Mouse (Mus musculus): ENCODE data around the gene Prkaa2. TPM values are rescaled to one million over a fixed set of nuclear protein-coding genes. Genes with fewer than 3 reads are reported as not detected.

Prkaa2 gene
- polyA plus RNA-seq, 1 experiment from 2014 or later: 5.0 TPM

DNA sequence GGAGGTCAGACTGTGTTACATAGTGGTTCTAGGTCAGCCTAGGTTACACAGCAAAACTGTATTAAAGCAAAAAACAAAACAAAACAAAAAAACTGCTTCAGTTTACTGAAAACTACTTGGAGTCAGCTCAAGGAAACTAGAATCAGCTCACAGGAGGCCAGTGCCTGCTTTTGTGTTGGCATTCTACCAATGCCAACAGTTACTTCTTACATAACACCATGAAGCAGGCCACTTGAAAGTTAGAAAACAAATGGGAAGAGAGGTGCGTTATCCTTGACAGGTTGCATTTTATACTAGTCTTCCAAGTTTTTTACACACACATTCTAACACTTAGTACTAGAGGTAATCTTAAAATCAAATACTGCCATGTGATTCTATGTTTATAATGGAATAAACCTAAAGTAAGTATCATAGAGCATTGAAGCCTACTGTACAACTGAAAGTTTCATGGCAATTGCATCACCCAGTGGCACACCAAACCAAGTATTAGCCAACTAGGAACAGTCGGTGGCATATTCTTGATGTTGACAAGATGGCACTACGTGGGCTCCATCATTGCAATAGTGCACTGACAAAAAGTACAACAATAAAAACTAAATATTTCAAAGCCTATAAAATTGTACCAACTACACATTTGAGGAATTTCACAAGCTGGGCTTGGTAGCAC is 37.8 kb downstream of the Prkaa2 start:
- Histone ChIP-seq H3K4me3 (ENCODE audit: low read depth, low read length) (no peak overlapping the region), H3K9me3 (ENCODE audit: control insufficient read depth, low read length) (no peaks in the 10 kb centered on the region), H3K27me3 (ENCODE audit: control insufficient read depth, insufficient read depth, low read length) (no peaks in the 10 kb centered on the region), H3K27ac (ENCODE audit: low read depth, low read length) (no peak overlapping the region), H3K36me3 (ENCODE audit: control insufficient read depth, insufficient read depth, low read length) (no peaks in the 10 kb centered on the region), H3K4me2 (ENCODE audit: low read depth) (no peak overlapping the region), H3K9ac (ENCODE audit: low read length) (no peak overlapping the region), H3K4me1 (ENCODE audit: control insufficient read depth, insufficient read depth, low read length) (no peaks in the 10 kb centered on the region)
- ATAC-seq (ENCODE audit: insufficient read depth, low FRiP score, low TSS enrichment) (no peak), DNase-seq (ENCODE audit: low spot score) (no peak)
- WGBS: 93% methylated on average over 3 of the region's 3 CpGs

DNA sequence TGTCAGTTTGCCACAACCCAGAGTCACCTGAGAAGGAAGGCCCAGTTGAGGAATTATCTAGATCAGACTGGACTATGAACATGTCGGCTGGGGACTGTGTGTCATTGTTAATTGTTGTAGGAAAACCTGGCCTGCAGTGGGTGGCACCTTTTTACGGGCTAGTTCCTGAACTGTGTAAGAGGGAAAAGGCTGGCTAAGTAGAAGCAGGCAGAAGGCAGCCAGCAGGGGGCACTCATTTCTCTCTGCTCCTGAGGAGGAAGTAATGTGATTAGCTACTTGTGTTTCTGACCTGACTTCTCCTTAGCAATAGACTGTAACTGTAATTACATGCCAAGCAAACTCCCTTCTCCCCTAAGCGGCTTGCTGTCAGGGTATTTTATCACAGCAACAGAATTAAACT is 38.7 kb downstream of the Prkaa2 start:
- 40% methylated on average over 3 of the region's 3 CpGs for WGBS
- ATAC-seq (ENCODE audit: insufficient read depth, low FRiP score, low TSS enrichment) (no peak), DNase-seq (ENCODE audit: low spot score) (peak; percentile 64)
- no peaks in the 10 kb centered on the region for H3K36me3 ChIP-seq (ENCODE audit: control insufficient read depth, insufficient read depth, low read length)
- no peak overlapping the region for H3K9ac ChIP-seq (ENCODE audit: low read length)
- H3K9me3 ChIP-seq (ENCODE audit: control insufficient read depth, low read length): no peaks in the 10 kb centered on the region
- no peak overlapping the region for H3K27ac ChIP-seq (ENCODE audit: low read depth, low read length)
- H3K4me1 ChIP-seq (ENCODE audit: control insufficient read depth, insufficient read depth, low read length): no peaks in the 10 kb centered on the region
- no peak overlapping the region for H3K4me3 ChIP-seq (ENCODE audit: low read depth, low read length)
- no peaks in the 10 kb centered on the region for H3K27me3 ChIP-seq (ENCODE audit: control insufficient read depth, insufficient read depth, low read length)
- H3K4me2 ChIP-seq (ENCODE audit: low read depth): no peak overlapping the region

DNA sequence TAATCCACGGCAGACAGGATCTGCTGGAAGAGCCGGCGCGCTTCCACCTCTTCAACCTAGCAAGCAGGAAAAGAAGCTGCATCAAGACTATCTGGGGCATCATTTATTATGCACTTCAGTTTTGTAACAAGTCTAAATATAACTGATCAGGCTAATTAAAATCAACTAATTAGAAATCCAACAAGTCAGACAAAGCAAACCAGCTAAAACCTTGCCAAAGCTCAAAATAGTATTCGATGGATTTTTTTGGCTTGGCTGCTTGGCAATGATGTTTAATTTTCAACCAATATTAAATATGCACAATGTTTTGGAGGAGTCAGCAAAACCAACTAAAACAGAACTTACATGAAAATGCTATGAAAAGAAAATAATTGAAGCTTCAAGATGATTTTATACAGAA is 58.4 kb downstream of the Prkaa2 start:
- Histone ChIP-seq H3K9me3 (ENCODE audit: control insufficient read depth, low read length) (no peaks in the 10 kb centered on the region), H3K27me3 (ENCODE audit: control insufficient read depth, insufficient read depth, low read length) (no peaks in the 10 kb centered on the region), H3K9ac (ENCODE audit: low read length) (no peak overlapping the region), H3K4me1 (ENCODE audit: control insufficient read depth, insufficient read depth, low read length) (no peaks in the 10 kb centered on the region), H3K4me3 (ENCODE audit: low read depth, low read length) (no peak overlapping the region), H3K4me2 (ENCODE audit: low read depth) (no peak overlapping the region), H3K27ac (ENCODE audit: low read depth, low read length) (no peak overlapping the region), H3K36me3 (ENCODE audit: control insufficient read depth, insufficient read depth, low read length) (no peaks in the 10 kb centered on the region)
- DNase-seq (ENCODE audit: low spot score): no peak
- WGBS: 95% methylated on average over 5 of the region's 5 CpGs
- no peak for ATAC-seq (ENCODE audit: insufficient read depth, low FRiP score, low TSS enrichment)

DNA sequence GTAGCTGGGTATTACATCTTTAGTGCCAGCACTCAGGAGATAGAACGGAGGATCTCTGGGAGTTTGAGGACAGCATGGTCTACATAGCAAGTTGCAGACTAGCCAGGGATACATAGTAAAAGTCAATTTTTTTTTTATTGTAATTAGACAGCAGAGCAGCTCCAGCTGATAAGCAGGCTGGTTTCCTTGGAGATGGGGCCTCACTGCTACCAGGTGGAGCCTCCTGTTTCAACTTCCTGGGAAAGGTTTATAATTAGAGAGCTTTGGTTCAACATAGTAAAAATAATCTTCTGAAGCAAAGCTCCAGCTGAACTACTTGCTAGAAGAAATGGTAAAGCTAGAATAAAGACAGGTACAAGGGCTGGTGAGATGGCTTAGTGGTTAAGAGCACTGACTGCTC is 59.6 kb downstream of the Prkaa2 start:
- H3K4me3 ChIP-seq (ENCODE audit: low read depth, low read length): no peak overlapping the region
- H3K27ac ChIP-seq (ENCODE audit: low read depth, low read length): no peak overlapping the region
- H3K36me3 ChIP-seq (ENCODE audit: control insufficient read depth, insufficient read depth, low read length): no peaks in the 10 kb centered on the region
- no peaks in the 10 kb centered on the region for H3K27me3 ChIP-seq (ENCODE audit: control insufficient read depth, insufficient read depth, low read length)
- no peak overlapping the region for H3K9ac ChIP-seq (ENCODE audit: low read length)
- no peaks in the 10 kb centered on the region for H3K9me3 ChIP-seq (ENCODE audit: control insufficient read depth, low read length)
- ATAC-seq (ENCODE audit: insufficient read depth, low FRiP score, low TSS enrichment): no peak
- H3K4me1 ChIP-seq (ENCODE audit: control insufficient read depth, insufficient read depth, low read length): no peaks in the 10 kb centered on the region
- no peak for DNase-seq (ENCODE audit: low spot score)
- WGBS: 88% methylated on average over 1 of the region's 1 CpGs
- H3K4me2 ChIP-seq (ENCODE audit: low read depth): no peak overlapping the region

DNA sequence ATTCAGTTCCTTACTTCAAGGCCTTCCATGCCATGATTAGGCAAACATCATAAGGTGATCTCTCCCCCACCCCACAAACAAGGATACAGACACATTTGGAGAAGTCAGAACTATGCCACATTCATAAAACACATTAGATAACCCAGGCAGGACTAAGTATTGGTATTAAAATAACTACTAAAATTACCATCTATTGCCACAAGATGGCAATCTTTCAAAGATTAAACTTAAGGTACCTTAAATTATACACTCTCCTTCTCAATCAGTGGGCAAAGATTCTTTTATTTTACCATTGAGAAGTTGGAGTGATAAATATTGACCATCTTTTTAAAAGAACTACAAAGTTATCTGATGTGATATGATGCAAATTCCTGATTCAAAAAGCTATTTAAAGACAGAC is 75.4 kb downstream of the Prkaa2 start:
- H3K36me3 ChIP-seq (ENCODE audit: control insufficient read depth, insufficient read depth, low read length): no peaks in the 10 kb centered on the region
- no peak for DNase-seq (ENCODE audit: low spot score)
- no peak overlapping the region for H3K27ac ChIP-seq (ENCODE audit: low read depth, low read length)
- H3K4me3 ChIP-seq (ENCODE audit: low read depth, low read length): no peak overlapping the region
- H3K27me3 ChIP-seq (ENCODE audit: control insufficient read depth, insufficient read depth, low read length): no peaks in the 10 kb centered on the region
- no peaks in the 10 kb centered on the region for H3K4me1 ChIP-seq (ENCODE audit: control insufficient read depth, insufficient read depth, low read length)
- no peak overlapping the region for H3K4me2 ChIP-seq (ENCODE audit: low read depth)
- H3K9me3 ChIP-seq (ENCODE audit: control insufficient read depth, low read length): no peaks in the 10 kb centered on the region
- ATAC-seq (ENCODE audit: insufficient read depth, low FRiP score, low TSS enrichment): no peak
- H3K9ac ChIP-seq (ENCODE audit: low read length): no peak overlapping the region

DNA sequence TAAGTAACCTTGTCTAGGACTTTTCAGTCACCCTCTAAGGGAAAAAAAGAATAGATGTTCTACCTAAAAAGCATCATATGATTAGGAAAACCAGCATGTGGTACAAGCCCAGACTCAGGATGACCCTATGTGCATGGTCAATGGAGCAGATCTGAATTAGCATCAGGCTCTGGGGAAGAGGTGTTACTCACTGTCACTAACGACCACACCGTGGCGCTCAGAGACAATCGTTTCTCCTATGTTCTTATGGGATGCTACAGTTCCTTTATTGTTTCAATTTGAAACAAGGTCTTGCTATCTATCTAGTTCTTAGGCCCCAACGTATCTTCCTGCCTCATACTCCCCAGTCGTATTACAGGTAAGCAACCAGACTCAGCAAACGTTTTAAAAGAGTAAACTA is 76.5 kb downstream of the Prkaa2 start:
- WGBS: 59% methylated on average over 7 of the region's 7 CpGs
- DNase-seq (ENCODE audit: low spot score): peak; percentile 12

DNA sequence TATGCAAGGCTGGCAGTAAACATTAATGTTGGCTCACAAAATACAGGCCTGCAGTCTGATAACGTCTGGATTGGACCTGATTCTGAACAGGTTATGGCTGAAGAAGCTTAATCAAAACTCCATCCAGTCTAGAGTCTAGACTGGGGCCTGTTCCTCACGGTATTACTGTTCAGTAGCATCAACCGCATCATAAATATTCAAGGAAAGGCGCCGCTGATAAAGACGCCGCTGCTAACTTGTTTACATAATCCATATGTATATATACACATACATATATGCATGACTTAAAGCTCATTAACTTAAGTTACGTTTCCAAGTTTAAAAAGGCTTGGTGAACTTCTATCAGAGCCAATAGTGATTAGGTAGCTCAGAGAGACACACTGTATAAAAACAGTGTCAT is 78.6 kb downstream of the Prkaa2 start:
- H3K9ac ChIP-seq (ENCODE audit: low read length): no peak overlapping the region
- WGBS: 87% methylated on average over 8 of the region's 8 CpGs
- no peaks in the 10 kb centered on the region for H3K36me3 ChIP-seq (ENCODE audit: control insufficient read depth, insufficient read depth, low read length)
- H3K27me3 ChIP-seq (ENCODE audit: control insufficient read depth, insufficient read depth, low read length): no peaks in the 10 kb centered on the region
- no peak overlapping the region for H3K4me3 ChIP-seq (ENCODE audit: low read depth, low read length)
- DNase-seq (ENCODE audit: low spot score) (no peak), ATAC-seq (ENCODE audit: insufficient read depth, low FRiP score, low TSS enrichment) (no peak)
- H3K4me2 ChIP-seq (ENCODE audit: low read depth): no peak overlapping the region
- H3K27ac ChIP-seq (ENCODE audit: low read depth, low read length): no peak overlapping the region
- H3K4me1 ChIP-seq (ENCODE audit: control insufficient read depth, insufficient read depth, low read length): no peaks in the 10 kb centered on the region
- no peaks in the 10 kb centered on the region for H3K9me3 ChIP-seq (ENCODE audit: control insufficient read depth, low read length)

More for the DNA sequence above, 76.5 kb downstream of the Prkaa2 start:
- no peak for ATAC-seq (ENCODE audit: insufficient read depth, low FRiP score, low TSS enrichment)
- Histone ChIP-seq H3K36me3 (ENCODE audit: control insufficient read depth, insufficient read depth, low read length) (no peaks in the 10 kb centered on the region), H3K4me1 (ENCODE audit: control insufficient read depth, insufficient read depth, low read length) (no peaks in the 10 kb centered on the region), H3K4me2 (ENCODE audit: low read depth) (no peak overlapping the region), H3K27me3 (ENCODE audit: control insufficient read depth, insufficient read depth, low read length) (no peaks in the 10 kb centered on the region), H3K9me3 (ENCODE audit: control insufficient read depth, low read length) (no peaks in the 10 kb centered on the region), H3K9ac (ENCODE audit: low read length) (no peak overlapping the region), H3K27ac (ENCODE audit: low read depth, low read length) (no peak overlapping the region), H3K4me3 (ENCODE audit: low read depth, low read length) (no peak overlapping the region)

DNA sequence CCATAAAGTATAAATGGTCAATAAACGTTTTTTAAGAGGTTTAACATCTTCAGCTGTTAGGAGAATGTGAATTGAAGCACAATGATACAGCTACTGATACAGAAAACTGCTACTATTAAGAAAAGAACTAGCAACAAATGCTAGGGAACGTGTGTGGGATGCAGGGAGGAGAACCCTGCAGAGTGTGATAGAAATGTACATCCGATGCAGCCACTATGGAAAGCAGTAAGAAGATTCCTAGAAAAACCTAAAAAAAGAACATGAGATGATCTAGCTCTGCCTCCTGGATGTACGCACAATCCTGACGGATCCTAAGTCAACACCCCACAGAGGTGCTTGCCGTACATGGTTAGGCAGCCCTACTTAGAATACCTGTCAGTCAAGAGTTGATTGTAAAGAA is 82.4 kb downstream of the Prkaa2 start:
- no peak for DNase-seq (ENCODE audit: low spot score)
- 78% methylated on average over 6 of the region's 6 CpGs for WGBS
- H3K4me2 ChIP-seq (ENCODE audit: low read depth): no peak overlapping the region
- H3K9ac ChIP-seq (ENCODE audit: low read length): no peak overlapping the region
- no peaks in the 10 kb centered on the region for H3K9me3 ChIP-seq (ENCODE audit: control insufficient read depth, low read length)
- no peaks in the 10 kb centered on the region for H3K36me3 ChIP-seq (ENCODE audit: control insufficient read depth, insufficient read depth, low read length)
- H3K4me3 ChIP-seq (ENCODE audit: low read depth, low read length): no peak overlapping the region
- H3K4me1 ChIP-seq (ENCODE audit: control insufficient read depth, insufficient read depth, low read length): no peaks in the 10 kb centered on the region
- H3K27me3 ChIP-seq (ENCODE audit: control insufficient read depth, insufficient read depth, low read length): no peaks in the 10 kb centered on the region
- no peak for ATAC-seq (ENCODE audit: insufficient read depth, low FRiP score, low TSS enrichment)
- H3K27ac ChIP-seq (ENCODE audit: low read depth, low read length): no peak overlapping the region

DNA sequence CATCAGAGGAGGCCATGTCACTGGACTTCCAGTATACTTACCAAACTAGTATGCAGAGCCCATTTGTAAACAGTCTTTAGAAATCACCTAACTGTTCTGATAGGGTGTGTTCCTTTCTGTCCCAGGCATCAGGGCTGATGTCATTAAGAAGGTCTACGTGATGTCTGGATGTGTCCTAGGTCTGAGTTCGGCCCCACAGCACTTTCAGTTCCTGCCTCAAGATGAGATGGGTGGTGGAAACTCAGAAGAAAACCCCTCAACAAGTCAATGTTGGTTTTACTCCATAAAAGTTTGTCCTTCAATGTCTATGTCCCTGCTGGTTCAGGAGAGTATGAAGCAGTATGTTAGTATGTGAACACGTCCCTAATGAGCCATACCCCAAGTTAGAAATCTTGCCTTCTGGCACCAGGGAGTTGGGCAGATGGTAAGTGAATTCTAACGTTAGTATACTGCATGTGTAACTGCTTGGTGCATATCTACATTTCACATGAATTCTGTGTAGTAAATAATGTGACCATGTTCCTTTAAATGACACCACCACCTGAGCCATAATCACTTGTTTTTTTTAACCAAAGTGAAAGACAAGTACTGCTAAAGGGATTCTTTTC is 93.6 kb downstream of the Prkaa2 start:
- no peak for DNase-seq (ENCODE audit: low spot score)
- Histone ChIP-seq H3K27ac (ENCODE audit: low read depth, low read length) (no peak overlapping the region), H3K27me3 (ENCODE audit: control insufficient read depth, insufficient read depth, low read length) (no peaks in the 10 kb centered on the region), H3K4me1 (ENCODE audit: control insufficient read depth, insufficient read depth, low read length) (no peaks in the 10 kb centered on the region), H3K4me3 (ENCODE audit: low read depth, low read length) (no peak overlapping the region), H3K9ac (ENCODE audit: low read length) (no peak overlapping the region), H3K4me2 (ENCODE audit: low read depth) (no peak overlapping the region), H3K9me3 (ENCODE audit: control insufficient read depth, low read length) (no peaks in the 10 kb centered on the region), H3K36me3 (ENCODE audit: control insufficient read depth, insufficient read depth, low read length) (no peaks in the 10 kb centered on the region)
- 82% methylated on average over 4 of the region's 4 CpGs for WGBS
- no peak for ATAC-seq (ENCODE audit: insufficient read depth, low FRiP score, low TSS enrichment)
